Mouse (Mus musculus) large intestine, adult 2 months (tissue): Measurements from ENCODE around the gene Ccdc65. TPM values are rescaled to one million over a fixed set of nuclear protein-coding genes. Genes with fewer than 3 reads are reported as not detected.

ENCODE experiments used
- polyA plus RNA-seq: library from polyadenylated mRNA; depleted of rRNA; stranded (reverse); fragments of >200 nt; gene quantifications from 2 replicates; pipeline ENCODE4 v1.2.3, GENCODE M21; 2012; rRNA removed

The Ccdc65 gene
- polyA plus RNA-seq, 1 experiment: 0.27 TPM

Other genes with a start within 250 kb of the Ccdc65 start
- not detected in 2 replicates for gene OR5BS1P, start 238.3 kb upstream of the Ccdc65 start, polyA plus RNA-seq
- gene Lalba, start 225.5 kb upstream of the Ccdc65 start, polyA plus RNA-seq: not detected in 2 replicates
- not detected in 2 replicates for gene Olfr279, start 215.8 kb upstream of the Ccdc65 start, polyA plus RNA-seq
- gene Kansl2, start 173.9 kb upstream of the Ccdc65 start, polyA plus RNA-seq: 30.1 and 33.2 TPM in 2 replicates
- gene Ccnt1, start 137.3 kb upstream of the Ccdc65 start, polyA plus RNA-seq: 6.7 and 11.6 TPM in 2 replicates
- 3.6 and 4.5 TPM in 2 replicates for gene 4930415O20Rik, start 137.2 kb upstream of the Ccdc65 start, polyA plus RNA-seq
- gene Adcy6, start 98.1 kb upstream of the Ccdc65 start, polyA plus RNA-seq: 64.9 and 89.8 TPM in 2 replicates
- gene Cacnb3, start 77.4 kb upstream of the Ccdc65 start, polyA plus RNA-seq: 42.6 and 44.5 TPM in 2 replicates
- 25.0 and 30.3 TPM in 2 replicates for gene Ddx23, start 45.3 kb upstream of the Ccdc65 start, polyA plus RNA-seq
- gene Rnd1, start 30.7 kb upstream of the Ccdc65 start, polyA plus RNA-seq: 1.4 and 1.9 TPM in 2 replicates
- gene Fkbp11, start 20.0 kb downstream of the Ccdc65 start, polyA plus RNA-seq: 20.4 and 28.9 TPM in 2 replicates
- gene Arf3, start 55.0 kb downstream of the Ccdc65 start, polyA plus RNA-seq: 99.2 and 104 TPM in 2 replicates
- 0.10 and 0.14 TPM in 2 replicates for gene Wnt10b, start 69.9 kb downstream of the Ccdc65 start, polyA plus RNA-seq
- gene Wnt1, start 81.7 kb downstream of the Ccdc65 start, polyA plus RNA-seq: not detected in 2 replicates
- gene Ddn, start 101.3 kb downstream of the Ccdc65 start, polyA plus RNA-seq: 0.03 and 0.12 TPM in 2 replicates
- 84.9 and 87.2 TPM in 2 replicates for gene Prkag1, start 123.3 kb downstream of the Ccdc65 start, polyA plus RNA-seq
- gene Kmt2d, start 163.0 kb downstream of the Ccdc65 start, polyA plus RNA-seq: 21.6 and 25.9 TPM in 2 replicates
- gene Rhebl1, start 186.3 kb downstream of the Ccdc65 start, polyA plus RNA-seq: 14.8 and 17.5 TPM in 2 replicates
- gene Dhh, start 190.3 kb downstream of the Ccdc65 start, polyA plus RNA-seq: 0.48 and 0.63 TPM in 2 replicates
- 65.8 and 140 TPM in 2 replicates for gene Lmbr1l, start 210.0 kb downstream of the Ccdc65 start, polyA plus RNA-seq
- 848 and 981 TPM in 2 replicates for gene Tuba1b, start 226.4 kb downstream of the Ccdc65 start, polyA plus RNA-seq
- 0.55 and 6.2 TPM in 2 replicates for gene Gm49450, start 245.3 kb downstream of the Ccdc65 start, polyA plus RNA-seq
- 131 and 155 TPM in 2 replicates for gene Tuba1a, start 245.5 kb downstream of the Ccdc65 start, polyA plus RNA-seq